Mouse (Mus musculus): ENCODE data around the gene Tesc.

The Tesc gene

DNA sequence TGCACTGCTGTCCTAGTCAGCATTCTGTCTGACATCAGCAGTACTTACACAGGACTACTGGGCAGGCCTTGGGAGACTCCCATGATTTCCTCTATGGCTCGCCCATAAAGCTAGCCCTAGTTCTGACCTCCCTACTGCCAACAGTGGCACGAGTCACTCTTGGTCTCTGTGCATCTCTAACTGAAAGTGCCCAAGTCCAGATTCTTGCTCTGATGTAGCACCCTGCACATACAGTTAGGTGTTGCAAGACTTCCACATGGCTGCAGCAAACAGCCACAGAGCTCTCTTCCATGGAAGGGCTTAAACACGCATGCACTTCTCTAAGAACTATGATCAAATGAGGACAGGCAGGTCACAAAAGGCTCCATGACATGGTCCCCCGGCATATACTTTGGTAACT lies 68.3 kb downstream of the Tesc start:
- DNase-seq (ENCODE audit: extremely low read depth, insufficient read length, low spot score), result no peak

DNA sequence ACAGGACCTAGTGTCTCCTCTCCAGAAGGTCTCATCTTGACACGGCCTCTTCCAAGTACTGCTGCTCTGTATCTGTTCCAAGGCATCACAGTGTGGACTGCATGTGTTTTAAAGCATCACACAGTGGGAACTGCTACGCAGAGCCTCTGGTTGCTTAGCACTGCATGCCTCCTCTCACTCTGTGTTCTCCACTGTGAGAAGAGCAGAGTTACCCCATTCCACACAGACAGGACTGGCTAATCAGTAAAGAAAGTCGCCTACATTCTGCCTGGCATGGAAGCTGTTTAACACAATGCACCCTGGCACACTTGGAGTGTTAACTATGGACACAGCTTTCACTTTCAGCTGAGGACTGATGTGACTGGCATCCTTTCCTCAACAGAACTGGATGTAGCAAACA lies 68.8 kb downstream of the Tesc start:
- no peak for DNase-seq (ENCODE audit: extremely low read depth, insufficient read length, low spot score)

DNA sequence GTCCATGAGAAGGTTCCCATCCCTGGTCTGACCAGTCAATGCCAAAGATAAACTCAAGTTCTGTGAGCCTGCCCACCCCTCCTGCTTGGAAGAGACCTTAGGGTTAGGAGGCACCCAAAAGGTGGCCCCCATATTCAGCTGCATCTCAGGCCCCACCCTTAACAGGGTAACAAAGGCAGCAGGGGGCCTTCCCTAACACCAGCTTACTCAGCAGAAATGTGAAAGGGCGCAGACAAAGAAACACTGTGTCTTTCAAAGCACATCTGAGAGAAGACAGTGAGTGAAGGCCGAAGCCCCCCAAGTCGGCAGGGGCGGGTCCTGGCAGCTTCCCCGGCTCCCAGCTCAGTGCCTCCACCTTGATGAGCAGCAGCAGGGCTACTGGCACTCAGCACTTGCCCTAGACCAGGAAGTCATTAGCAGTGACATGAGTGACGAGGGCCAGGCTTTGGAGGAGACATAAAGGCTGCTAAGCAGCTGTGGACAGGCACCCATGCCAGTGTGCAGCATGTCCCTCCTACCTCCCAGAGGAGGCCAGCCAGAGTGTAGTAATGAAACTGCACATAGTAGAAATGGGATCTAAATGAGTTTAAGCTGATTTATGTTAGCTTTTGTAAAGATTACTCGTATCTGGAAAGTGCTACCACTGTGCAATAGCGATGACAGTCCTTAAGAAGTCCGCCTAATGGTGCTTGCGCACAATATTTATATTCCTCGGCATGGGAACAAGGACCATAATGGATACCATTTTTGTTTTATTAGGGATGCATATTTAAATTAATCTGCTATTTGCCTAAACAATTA lies 71.7 kb downstream of the Tesc start:
- DNase-seq (ENCODE audit: extremely low read depth, insufficient read length, low spot score), result no peak

DNA sequence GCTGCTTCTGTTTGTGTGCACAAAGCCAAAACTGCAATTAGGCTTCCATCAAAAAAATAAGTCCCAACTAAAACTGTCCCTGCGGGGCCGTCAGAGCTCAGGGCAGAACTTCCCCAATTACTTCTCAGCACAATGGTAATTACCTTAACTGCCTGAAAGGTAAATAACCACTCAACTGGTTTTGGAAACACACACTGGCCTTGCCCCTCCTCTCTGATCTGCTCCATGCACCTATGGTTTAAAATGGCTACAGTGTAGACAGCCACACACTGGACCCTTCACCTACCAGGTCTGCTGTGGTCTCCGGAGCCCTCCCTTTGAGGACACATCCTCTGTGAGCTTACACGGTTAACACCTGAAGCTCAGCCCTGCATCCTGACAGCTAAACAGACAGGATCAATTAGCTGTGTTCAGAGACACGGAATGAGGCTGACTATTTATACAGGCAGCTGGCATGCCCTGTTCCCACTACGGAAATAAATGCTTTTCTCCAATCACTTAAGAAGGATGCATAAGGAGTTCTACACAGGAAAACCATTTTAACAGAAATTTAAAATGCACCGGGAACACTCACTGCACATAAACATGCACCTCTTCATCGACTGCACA lies 72.4 kb downstream of the Tesc start:
- no peak for DNase-seq (ENCODE audit: extremely low read depth, insufficient read length, low spot score)

DNA sequence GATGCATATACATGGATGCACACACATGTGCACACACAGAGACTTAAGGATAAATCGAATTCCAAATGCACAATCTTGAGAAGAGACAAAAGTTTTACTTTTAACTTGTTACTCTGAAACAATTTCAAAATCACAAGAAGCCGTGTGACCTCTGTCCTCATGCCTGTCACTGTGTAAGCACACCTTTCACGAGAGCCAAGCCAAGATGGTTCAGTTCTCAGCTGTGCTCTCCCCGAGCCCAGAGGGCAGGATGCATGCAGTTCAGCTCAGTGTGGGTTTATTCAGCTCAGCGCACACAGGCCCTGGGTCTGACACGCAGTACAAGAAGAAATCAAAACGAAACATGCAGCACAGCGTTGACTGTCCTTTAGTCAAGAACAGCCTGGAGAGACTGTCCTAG lies 78.0 kb downstream of the Tesc start:
- no peak for DNase-seq (ENCODE audit: extremely low read depth, insufficient read length, low spot score)

DNA sequence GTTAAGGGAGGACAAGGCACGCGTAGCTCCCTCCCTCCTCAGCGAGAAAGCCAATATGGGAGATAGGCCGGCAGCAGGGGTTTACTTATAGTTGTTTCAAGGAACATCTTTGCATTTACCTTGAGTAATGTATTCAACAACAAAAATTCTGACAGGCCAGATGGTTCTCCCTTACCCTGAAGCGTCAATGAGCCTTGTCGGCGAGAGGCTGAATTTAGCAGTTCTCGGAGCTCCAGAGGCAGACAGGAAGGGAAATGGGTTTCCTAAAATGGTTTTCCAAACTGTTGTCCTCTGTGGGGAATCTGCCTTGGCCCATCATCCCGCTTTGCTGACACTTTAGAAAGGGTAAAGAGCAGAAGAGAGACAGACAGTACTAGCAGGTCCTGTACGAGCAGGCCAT lies 79.1 kb downstream of the Tesc start:
- DNase-seq (ENCODE audit: extremely low read depth, insufficient read length, low spot score), result no peak

DNA sequence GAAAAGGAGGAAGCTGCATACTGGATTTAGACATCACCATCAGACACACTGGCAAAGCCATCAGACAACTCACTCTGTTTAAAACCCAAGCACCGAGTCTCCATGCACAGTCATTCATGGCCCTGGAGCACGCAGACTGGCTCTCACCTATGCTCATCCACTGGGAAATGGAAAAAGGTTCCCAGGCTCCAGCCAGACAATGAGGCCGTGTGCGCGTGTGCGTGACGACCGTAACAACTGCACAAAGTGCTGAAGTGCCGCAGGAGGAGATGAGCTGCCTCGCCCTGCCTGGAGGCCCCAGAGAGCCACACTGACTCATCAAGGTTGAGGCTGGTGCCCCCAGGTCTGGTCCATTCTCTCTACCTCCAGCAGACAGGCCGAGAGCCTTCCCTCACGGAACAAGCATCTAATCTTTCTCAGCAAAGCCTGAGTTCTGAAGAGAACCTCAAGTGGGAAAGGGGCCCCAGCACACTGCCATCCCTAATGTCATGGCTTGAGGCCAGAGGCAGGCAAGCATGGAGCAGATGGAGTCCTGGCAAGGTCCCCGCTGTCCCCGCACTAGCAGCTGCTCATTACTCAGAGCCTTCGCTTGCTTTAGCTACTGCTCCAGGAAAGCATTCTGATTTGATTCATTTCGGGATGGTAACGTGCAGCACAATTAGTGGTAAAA lies 80.7 kb downstream of the Tesc start:
- DNase-seq (ENCODE audit: extremely low read depth, insufficient read length, low spot score), result no peak

DNA sequence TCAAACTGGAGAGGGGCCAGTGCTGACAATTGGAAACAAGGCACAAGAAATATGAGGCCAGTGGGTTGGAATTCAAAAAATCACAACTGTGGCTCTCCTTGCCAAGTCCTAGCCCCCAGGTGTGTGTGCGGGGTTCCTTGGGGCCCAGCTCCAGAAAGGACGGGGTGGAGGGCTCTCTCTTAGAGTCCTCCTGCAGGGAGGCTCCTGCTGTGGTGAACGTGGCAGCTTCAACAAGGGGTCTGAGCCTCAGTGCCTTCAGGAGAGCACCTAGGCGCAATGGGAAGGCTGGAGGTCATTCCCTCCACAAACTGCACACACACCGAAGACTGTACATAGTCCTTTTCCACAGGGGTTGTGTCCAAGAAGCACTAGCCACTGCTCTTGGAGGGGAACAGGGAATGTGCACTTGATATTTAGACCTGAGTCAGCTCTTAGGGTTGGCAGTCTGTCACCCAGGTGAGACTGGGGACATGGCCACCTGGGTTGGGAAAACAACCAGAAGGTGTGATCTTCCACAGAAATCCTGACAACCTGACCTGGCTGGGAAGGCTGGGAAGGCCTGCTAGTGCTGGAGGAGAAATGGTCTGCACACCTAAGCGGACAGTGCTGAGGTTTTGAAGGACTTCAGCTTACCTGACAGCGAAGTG lies 81.4 kb downstream of the Tesc start:
- DNase-seq (ENCODE audit: extremely low read depth, insufficient read length, low spot score), result no peak

Measured in 3134 (cell line).